Mouse (Mus musculus) lung, postnatal 14 days (tissue): ENCODE results near the gene Trmt1.

Source experiments
- DNase-seq: peaks from one replicate; pipeline ENCODE4 v3.0.0; 2021

Trmt1 gene

GRCm38 (mm10) chr8:84686191-84687002 lies at the start of gene Trmt1:
Gene Trmt1, plus strand, starts transcription at chr8:84686307.
- DNase-seq, result peak; percentile 37

- no peak for DNase-seq
Observed at GRCm38 (mm10) chr8:84637946-84638554, 48.1 kb upstream of the Trmt1 start.

- DNase-seq, result no peak
Observed at GRCm38 (mm10) chr8:84638555-84639161, 47.4 kb upstream of the Trmt1 start.

GRCm38 (mm10) chr8:84639162-84640009 lies 46.7 kb upstream of the Trmt1 start:
- DNase-seq, result peak; percentile 92

- DNase-seq, result no peak
Observed at GRCm38 (mm10) chr8:84640010-84640588, 46.0 kb upstream of the Trmt1 start.

- DNase-seq, result no peak
Observed at GRCm38 (mm10) chr8:84640617-84641294, 45.4 kb upstream of the Trmt1 start.

GRCm38 (mm10) chr8:84641578-84642361 lies 44.3 kb upstream of the Trmt1 start:
- DNase-seq, result no peak

- DNase-seq, result no peak
Observed at GRCm38 (mm10) chr8:84643019-84643418, 43.1 kb upstream of the Trmt1 start.

GRCm38 (mm10) chr8:84646800-84647199 lies 39.3 kb upstream of the Trmt1 start:
- DNase-seq, result no peak

- no peak for DNase-seq
Observed at GRCm38 (mm10) chr8:84647461-84647901, 38.6 kb upstream of the Trmt1 start.

GRCm38 (mm10) chr8:84650213-84650612 lies 35.9 kb upstream of the Trmt1 start:
- no peak for DNase-seq

GRCm38 (mm10) chr8:84653092-84653631 lies 32.9 kb upstream of the Trmt1 start:
- no peak for DNase-seq

GRCm38 (mm10) chr8:84654597-84654996 lies 31.5 kb upstream of the Trmt1 start:
- DNase-seq, result no peak

GRCm38 (mm10) chr8:84655336-84656190 lies 30.5 kb upstream of the Trmt1 start:
- peak; percentile 58 for DNase-seq

- no peak for DNase-seq
Observed at GRCm38 (mm10) chr8:84656191-84656525, 29.9 kb upstream of the Trmt1 start.

GRCm38 (mm10) chr8:84656641-84657126 lies 29.4 kb upstream of the Trmt1 start:
- peak; percentile 86 for DNase-seq

GRCm38 (mm10) chr8:84657203-84657602 lies 28.9 kb upstream of the Trmt1 start:
- no peak for DNase-seq

GRCm38 (mm10) chr8:84657680-84658079 lies 28.4 kb upstream of the Trmt1 start:
- DNase-seq, result no peak

GRCm38 (mm10) chr8:84658951-84659350 lies 27.2 kb upstream of the Trmt1 start:
- DNase-seq, result no peak
